Mouse (Mus musculus): Measurements from ENCODE around the gene Zfp62. TPM values are rescaled to one million over a fixed set of nuclear protein-coding genes. Genes with fewer than 3 reads are reported as not detected.

Zfp62 gene
- total RNA-seq, 4 experiments from 2014 or later, result 25.0 to 31.7 (median 27.1) TPM

DNA sequence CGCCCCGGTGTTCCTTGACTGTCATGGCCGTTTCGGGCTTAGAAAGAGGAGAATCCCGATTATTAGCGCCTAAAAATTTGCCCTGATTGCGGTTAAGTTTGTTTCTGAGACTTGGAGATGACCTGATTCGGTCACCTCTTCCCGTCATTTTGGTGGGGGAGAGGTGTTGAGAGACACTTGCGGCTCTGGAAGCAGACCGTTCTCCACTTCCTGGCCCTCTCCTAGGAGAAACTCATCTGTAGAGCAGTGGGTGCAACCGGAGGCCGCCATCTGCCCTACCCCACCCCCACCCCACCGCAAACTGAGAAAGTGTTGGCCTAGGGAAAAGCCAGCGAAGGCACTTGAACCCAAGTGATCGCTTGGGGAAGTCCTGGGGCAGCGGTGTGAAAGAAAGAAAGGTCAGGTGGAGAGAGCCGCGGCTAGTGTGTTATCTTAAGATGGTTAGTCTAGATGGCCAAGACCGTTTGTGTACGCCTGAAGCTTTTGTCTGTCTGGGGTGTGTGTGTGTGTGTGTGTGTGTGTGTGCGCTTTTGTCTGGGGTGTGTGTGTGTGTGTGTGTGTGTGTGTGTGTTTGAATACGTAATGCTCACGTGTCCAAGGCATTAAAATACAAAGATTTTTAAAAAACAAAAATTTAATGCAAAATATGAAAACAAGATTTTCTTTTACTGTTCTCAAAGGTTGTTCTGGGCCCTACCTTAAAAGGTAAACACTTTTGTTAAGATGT, 842 bp downstream of the Zfp62 start:
- DNase-seq (ENCODE audit: low spot score), result no peak

DNA sequence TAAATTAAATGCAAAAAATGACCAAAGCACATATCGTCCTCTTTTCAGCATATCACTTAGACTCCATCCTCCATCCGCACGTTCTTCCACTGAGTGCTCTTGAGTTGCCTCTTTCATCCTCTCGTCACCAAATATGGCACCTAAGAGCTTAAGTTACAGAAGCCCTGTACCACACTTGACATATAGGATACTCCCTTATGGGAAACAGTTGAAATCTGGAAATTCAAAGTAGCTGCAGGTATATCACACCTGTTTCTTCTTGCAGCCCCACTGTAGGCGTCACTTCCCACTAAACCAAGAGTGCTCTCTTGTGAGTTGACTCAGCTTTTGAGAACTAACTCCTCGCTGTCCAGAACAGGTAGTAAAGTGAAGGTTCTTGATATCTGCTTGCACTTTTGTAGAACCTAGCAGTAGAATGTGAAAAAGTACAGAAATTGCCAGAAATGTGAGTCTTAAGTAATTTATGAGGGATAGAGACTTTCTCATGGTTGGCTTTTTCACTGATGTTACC, 2.0 kb downstream of the Zfp62 start:
- DNase-seq (ENCODE audit: low spot score), result no peak

DNA sequence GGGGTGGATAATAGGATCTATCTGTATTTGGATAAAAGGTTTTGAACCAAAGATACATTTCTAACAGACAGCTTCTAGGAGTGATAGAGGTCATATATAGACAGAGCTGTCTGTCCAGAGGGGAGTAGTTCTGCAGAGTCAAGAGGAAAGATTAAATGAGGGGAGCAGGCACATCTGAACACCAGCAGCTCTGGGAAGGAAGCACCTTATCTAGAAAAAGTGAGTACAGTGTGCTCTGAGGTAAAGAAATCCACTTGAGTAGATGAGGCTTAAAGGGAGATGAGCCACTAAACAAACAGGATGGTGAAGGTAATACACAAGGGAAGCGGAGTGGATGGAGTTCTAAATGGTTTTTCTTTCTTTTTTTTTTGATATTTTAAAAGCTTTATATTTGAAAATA, 4.4 kb downstream of the Zfp62 start:
- no peak for DNase-seq (ENCODE audit: low spot score)

DNA sequence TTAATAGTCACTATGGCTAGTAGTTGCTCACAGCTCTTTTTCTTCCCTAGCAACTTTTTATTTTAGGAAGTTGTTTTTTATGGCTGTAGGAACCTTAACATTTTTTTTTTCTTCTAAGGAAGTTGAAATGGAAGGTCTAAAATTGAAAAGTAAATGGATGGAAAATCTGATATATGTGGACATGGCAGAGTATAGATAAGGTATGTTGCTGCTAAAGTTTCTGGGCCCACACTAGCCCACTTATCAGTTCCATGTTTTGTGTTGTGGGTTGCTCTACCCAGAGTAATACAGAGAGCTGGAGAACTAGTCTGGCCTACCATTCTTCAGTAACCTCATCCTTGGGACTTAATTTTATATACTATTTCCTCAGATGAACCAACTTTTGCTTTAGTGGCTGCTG, 9.5 kb downstream of the Zfp62 start:
- no peak for DNase-seq (ENCODE audit: low spot score)

DNA sequence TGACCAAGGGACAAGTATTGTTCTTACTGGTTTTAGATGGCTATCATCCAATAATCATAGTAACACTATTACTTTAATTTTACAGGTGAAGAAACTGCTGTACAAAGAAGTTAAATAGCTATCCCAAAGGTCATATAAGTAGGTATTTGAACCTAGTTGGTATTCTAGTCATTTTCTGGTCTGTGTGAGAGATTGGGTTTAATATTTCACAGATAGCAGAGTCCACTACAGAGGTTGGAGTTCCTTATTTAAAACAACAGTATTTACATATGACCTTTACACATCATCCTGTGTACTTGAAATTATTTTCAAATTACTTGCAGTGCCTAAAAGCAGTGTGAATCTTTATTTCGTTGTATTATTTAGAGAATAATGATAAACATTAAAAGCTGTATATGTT, 10.4 kb downstream of the Zfp62 start:
- no peak for DNase-seq (ENCODE audit: low spot score)

DNA sequence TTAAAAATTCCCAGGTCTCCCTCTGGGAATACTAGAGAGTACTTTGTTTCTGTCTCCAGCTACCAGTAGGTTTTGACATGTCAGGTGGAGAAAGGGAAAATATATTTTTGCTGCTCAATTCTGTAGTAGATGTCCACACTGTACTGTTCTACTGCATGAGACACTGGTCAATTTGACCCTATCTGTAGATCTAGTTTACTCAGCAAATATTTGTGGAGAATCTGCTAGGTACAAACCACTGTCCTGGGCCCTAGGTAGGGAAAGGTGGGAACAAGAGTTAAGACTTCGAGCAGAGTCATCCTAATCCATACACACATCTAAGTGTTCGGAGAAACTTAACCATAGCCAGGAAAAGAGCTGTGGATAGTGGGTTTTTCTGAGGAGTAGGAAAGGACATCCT, 16.2 kb downstream of the Zfp62 start:
- no peak for DNase-seq (ENCODE audit: low spot score)

DNA sequence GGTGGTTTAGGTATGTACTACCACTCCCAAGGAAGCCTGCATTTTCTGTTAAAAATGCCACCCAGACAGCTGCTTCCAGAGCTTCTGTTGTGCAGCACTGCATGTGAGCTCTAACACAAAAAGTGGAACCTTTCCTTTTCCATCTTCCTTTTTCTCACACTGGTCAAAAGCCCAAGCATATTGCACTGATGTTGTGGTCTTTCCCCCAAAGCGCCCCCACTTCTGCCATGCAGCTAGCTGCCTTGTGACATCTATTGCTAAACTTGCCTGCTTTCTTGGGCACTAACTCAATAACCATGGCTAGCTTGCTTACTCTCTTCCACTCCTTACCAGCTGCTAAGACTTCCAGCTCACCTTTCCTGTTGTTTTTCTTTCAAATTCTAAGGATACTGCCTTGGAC, 21.4 kb downstream of the Zfp62 start:
- no peak for DNase-seq (ENCODE audit: low spot score)

DNA sequence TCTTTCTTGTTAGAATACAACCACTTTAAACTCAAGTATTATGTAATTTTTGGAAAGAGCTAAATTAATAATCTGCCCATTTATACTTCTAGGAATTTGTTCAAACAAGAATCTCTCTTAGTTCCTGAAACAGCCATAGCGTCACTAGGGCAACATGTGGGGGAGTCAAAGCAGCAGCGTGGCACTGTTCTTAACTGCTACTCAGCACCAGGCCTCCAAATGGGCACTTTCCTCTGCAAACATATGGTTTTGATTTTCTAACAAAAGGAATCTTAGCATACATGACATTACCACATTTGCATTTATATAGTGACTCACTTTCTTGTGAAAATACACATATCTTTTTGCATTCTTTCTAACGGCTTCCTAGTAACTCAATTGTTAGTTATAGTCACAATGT, 29.7 kb downstream of the Zfp62 start:
- DNase-seq (ENCODE audit: low spot score), result no peak

DNA sequence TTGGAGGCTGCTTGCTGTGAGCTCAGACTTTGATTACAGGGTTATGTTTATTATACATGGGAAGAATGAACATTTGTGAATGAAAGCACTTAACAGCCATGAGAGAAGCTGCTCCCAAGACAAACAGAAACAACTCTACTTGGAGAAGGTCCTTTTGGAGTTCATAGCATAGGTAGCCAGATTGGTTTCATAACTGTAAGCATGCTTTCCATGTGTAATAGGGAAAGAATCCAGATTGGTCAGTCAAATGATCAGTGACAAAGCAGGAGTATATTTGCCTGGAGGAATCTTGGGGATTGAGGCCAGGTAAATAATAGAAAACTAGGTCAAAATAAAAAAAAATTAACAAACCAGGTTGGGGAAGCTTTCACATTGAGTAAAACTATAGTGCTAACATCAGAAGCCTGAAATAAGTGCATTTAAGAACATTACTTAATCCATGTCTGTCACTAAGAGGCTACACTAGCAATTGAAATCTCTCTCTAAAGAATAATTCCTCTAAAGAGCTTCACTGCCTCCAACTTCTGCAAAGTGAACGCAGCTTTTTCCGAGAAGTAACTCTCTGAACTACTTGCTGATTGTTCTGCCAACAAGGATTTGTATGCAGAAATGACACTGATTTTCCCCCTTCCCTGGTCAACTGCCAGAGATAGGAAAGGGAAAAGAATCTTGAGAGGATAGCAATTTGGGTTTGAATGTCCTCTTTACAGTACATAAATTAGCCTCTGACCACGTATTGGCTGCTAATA, 32.5 kb downstream of the Zfp62 start:
- DNase-seq (ENCODE audit: low spot score), result no peak

DNA sequence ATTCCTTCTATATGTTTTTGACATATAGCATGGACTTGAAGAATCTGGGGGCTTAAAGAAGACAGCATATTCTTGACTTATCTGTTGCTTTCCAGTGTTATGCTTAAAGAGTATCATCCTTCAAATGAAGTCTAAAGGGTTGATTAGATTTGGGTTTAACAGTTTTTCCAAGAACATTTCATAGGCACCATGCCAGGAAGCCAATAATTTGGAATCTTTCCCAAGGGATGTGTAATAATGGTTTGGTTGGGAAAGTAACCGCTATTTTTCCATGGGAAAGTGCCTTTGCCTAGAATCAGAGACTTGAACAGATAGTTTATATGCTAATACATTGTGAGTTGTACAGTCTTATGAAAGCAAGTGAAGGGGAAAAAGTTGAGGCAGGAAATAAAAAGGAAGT, 33.8 kb downstream of the Zfp62 start:
- no peak for DNase-seq (ENCODE audit: low spot score)

DNA sequence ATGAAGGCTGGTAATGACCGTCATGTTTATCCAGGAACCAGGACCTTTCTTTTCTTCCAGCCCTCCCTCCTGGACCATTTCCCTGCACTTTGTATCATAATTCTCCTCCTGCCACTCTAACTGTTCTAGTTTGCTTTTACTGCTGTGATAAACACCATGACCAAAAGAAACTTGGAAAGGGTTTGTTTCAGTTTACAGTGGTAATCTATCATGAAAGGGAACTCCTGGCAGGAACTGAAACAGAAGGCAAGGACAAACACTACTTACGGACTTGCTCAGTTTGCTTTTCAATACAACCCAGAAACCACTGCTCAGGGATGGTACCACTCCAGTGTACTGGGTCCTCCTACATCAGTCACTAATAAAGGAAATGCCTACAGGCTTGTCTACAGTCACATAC, 34.4 kb downstream of the Zfp62 start:
- DNase-seq (ENCODE audit: low spot score), result no peak

DNA sequence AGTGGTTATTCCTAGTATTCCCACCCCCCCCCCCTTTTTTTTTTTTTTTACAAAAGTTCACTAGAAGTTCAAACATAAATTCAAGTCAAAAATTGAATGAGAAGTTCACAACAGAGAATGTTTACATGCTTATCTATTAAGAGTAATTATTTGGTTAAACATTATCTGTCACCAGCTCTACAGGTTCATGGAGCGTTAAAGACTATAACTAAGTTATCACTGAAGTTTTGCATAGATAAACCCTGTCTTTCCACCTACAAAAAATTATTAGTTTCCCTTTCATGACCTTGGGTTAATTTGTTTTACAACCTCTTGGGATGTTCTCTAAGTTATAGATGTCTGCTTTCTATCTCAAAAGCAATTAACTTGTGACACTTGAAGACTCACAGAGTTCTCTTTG, 37.2 kb downstream of the Zfp62 start:
- DNase-seq (ENCODE audit: low spot score), result no peak

DNA sequence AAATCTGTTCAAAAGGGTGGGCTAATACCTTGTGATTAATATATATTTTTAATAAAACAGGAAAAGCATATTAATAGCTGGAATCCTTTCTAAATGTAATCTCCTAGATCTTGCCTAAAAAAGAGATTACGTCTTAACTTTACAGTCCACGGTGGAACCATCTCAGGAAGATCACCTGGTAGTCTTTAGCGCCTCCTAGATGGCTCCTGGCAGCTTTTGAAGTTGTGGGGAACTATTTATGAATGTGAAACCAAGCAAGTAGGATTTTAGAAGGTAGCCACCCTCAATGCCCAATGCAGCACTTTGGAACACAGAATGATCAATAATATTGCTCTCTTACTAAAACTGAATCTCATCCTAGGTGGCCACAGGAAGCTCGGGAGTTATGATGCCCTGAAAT, 37.8 kb downstream of the Zfp62 start:
- DNase-seq (ENCODE audit: low spot score), result no peak

DNA sequence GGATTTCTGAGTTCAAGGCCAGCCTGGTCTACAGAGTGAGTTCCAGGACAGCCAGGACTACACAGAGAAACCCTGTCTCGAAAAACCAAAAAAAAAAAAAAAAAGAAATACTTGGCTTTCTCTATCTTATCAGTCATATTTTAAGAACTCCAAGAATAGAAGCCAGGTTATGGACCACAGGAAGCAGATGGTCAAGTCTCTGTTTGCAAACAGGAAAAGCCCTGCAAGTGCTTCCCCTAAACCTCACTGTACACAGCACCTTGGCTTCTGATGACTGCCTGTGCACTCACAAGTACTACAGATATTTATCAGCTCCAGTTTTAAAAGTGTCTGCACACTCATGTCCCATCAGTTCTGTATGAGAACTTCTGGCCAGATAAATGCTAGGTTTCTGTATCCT, 38.4 kb downstream of the Zfp62 start:
- no peak for DNase-seq (ENCODE audit: low spot score)

DNA sequence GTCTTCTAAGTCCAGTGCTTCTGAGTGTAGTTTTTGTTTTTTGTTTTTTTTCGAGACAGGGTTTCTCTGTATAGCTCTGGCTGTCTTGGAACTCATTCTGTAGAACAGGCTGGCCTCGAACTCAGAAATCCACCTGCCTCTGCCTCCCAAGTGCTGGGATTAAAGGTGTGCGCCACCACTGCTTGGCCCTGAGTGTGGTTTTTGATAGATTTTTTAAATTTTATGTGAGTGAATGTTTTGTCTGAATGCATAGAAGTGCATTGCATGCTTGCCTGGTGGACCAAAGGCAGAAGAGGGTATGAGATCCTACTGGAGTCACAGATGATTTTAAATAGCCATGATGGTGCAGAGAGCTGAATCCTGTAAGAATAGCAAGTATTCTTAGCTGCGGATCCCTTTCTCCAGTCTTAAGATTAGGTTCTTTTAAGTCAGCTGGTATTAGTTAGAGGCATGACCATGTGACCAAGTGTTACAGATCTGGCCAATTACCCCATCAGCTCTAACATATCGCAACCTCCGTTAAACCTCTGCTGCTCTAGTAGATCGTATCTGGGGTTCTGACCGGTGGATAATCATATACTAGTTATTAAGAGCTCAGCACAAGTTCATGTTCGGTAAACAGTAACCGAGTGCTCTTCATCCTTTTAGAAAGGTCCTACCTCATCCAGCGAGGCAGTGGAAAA, 40.0 kb downstream of the Zfp62 start:
- no peak for DNase-seq (ENCODE audit: low spot score)

DNA sequence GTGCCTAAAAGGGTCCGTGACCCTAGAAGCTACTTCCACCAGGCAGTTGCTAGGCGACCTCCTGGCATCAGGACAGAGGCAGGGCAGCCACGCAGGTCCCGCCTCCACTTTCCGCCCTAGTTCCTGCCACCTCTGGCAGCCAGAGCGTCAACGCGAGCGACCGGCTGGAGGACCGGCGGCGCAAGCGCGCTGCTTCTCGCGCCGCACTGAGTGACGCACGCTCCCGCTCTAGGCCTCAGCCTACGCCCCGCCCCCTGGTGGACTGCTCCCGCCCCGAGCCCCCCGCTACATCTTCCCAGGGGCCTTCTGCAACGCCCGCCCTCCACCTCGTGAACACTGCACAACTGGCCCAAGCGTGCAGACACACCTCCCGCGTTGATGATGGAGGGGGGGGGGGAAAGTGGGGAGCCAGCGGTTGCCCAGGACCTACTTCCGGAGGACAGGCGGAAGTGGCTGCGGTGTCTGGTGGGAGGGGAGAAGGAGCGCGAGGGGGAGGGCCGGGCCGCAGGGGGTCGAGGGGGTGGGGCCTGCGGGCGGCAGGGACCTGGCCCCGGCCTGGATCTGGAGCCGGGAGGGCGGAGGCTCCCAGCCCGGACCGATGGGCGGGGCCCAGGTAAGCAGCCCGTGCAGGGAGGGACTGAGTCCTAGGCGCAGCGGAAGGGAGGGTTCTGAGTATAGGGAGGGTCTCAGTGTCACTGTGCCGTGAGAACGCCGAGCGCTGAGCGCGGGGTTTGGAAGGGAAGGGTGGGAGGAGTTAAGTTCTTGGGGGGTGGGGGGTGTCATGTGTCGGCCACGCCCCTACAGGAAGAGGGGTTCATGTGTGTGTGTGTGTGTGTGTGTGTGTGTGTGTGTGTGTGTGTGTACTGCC, 40.9 kb downstream of the Zfp62 start, which contains the start of gene Mgat1:
Gene Mgat1, plus strand, starts transcription at position 465 of the 868 bp plus-strand sequence.
- peak; percentile 90 for DNase-seq (ENCODE audit: low spot score)

DNA sequence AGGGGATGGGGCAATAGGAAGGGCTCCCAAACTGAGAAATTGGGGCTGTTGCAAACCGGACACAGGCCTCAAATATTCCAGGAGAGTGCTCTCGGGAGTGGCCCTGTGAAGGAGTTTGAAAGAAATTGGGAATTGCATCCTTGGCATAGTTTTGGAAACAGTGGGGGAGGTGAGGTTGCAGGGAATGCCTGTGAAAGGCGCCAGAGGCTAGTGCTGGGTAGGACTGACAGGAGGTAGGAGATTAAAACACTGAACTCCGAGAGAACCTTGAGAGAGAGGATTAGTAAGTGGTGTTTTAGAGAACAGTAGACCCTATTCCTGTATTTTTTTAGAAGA, 41.5 kb downstream of the Zfp62 start:
- DNase-seq (ENCODE audit: low spot score), result no peak

DNA sequence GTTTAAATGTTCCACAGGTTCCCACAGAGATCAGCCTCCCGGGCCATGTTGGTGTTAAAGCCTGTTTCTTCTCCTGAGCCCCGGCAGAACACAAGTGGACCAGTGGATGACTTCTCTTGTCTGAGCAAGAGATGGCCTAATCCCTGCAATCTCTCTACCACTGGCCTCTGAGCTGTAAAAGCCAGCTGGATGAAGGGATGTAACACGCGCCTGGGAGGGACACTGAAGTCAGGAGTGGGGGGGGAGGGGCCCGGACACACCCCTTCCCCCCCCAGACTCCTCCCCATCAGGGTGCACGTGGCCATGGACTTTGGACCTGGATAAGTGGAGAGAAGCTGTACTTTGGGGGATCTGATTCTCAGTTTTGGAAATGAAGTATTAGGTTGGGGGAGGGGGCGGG, 42.1 kb downstream of the Zfp62 start:
- DNase-seq (ENCODE audit: low spot score), result no peak

DNA sequence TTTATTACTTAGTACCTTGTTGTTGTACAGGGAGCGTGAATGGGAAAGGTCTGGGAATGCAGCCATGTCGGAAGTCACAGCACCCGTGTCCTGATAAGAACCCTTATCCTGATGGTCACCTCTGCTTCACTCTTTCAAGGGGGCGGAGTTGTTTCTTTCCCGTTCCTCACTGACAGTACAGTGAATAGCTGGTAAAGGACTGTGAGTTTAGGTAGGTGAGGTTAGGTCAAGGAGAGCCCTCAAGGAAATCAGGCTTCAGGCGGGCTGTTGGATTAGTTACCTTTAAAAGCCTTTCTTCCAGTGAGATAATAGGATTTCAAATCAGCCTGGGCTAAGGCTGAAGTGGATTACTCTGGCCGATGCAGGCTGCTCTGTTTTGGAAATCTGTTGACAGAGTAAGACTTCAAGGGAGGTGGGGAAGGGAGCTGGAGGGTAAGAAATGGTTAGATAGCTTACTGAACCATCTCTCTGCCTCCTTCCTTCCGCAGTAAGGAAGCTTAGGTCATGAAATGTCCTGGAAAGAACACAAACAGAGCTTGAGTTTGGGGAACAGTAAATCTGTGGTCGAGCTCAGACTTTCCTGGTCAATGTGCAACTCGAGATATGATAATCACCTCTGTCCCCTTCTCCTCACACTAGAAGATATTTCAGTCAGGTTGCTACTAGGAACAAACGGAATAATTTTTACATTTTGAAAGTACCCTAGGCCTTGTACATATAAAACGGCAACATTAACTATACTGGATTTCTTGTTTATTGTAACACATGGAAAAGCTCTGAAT, 42.7 kb downstream of the Zfp62 start:
- DNase-seq (ENCODE audit: low spot score), result no peak

DNA sequence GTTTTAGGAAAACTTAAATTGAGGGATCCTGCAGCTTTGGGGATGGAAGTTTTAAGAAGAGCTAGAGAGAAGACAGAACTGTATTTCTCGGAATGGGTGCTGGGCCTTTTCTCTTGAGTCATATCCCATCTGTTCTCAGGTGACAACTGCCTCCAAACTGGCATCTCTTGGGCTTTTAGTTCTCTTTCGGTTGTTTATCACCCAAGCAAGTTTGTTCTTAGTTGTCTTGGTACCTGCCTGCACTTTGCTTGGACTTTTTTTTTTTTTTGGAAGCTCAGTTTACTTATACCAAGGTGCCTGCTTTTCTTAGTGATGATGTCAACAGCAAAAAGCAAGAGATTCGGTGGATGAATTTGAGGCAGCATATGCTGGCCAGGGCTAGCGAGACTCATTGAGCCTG, 43.4 kb downstream of the Zfp62 start:
- no peak for DNase-seq (ENCODE audit: low spot score)

DNA sequence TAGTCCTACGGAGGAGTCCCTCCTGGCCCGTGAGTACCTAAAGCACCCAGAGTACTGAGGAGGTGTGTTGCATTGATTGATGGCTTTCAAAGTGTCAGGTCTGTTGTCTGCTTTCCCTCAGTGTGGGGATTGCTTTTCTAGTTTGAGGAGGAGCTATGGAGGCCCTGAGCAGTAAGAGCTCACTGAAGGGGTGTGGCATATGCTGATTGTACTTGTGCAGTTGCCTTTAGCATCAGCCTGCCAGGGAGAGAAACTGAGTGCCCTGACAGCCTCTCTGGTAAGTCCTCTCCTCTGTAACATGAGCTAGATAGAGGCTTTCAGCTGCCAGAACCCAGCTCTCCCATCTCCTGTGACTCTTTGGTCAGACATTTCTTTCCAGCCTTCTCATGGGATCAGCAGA, 44.2 kb downstream of the Zfp62 start:
- DNase-seq (ENCODE audit: low spot score), result no peak
